Mouse (Mus musculus) embryo, embryonic 11.5 days (tissue): ENCODE measurements at regions not wholly inside any gene's neighbourhood (a gene's known extent, or its start where the extent isn't known, plus 50 kb on each side); places are given as distances from the start of the nearest gene placed in this dataset.
A peak's percentile ranks its signal among the peaks of the same experiment; 100 is the strongest.

Experiments
- DNase-seq: peaks from one replicate; pipeline ENCODE4 v3.0.0-alpha.2; 2012; ENCODE audit warnings: low read depth, low spot score

DNA sequence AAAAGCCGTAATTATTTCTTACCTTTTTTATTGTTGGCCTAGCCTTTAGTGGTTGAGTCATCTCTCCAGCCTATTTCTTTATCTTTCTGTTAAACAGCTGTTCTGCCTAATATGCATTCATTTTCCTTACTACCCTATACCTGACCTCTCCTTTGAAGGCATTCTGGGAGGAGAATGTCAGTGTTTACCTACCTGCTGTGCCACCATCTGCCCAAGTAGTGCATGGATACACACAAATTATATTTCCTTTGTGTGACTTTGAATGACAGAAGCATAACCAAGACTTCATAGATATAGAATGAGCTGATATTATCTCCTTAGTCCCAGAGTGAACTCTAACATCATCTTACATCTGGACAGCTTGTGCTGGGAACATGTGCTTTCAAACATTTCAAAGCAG is 293.5 kb upstream of the Tom1l1 start:
- DNase-seq = no peak

- no peak for DNase-seq
Measured at GRCm38 (mm10) chr11:90978234-90978633, 290.1 kb upstream of the Tom1l1 start.

DNA sequence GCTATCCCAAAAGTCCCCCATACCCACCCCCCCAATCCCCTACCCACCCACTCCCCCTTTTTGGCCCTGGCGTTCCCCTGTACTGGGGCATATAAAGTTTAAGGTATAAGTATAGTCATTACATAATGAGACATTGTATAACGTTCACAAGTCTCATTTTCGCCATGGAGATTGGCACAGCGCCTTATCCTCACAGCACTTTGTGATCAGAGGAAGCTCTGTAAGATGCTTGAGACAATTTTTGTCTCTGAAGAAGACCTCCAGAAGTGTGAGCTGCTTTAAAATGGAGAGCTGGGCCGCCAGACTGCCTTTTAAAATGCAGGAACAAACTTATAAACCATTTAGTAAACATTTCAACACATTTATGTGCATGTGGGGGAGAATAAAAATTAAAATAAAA is 252.9 kb upstream of the Tom1l1 start:
- no peak for DNase-seq

DNA sequence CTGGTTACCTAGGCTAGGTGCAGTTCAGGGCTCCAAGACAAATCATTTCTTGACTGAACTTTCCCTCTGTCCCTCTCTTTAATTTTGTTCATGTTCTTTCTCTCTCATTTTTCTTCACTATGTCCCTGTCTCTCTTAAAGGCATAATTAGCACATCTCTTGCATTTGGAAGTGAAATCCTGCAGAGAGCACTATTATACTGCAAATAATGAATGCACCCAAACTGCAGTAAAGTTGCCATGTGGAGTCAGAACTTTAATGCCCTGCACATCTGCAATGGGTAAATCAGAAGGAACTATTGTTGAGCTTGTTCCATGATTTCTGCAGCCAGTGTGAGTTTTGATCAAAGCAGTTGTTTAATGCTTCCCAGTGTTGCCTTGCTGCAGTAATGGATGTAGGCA is 237.6 kb upstream of the Tom1l1 start:
- DNase-seq = no peak

DNA sequence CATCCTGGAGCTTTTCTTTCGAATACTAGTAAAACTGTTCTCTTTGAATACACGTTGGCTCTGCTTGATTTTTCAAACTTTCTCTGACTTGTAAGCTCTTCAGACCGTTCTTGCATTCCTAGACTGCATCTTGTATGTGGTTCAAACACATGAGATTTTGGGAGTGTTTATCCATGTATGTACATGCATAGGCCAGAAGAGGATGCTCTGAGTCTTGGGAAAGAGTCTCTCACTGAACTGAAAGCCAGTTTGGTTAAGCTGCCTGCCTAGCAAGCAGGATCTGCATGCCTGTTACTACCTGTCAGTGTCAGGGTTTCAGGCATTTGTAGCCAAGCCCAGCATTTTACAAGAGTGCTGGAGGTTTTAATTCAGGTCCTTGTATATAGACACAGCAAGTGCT is 229.6 kb upstream of the Tom1l1 start:
- DNase-seq = no peak

DNA sequence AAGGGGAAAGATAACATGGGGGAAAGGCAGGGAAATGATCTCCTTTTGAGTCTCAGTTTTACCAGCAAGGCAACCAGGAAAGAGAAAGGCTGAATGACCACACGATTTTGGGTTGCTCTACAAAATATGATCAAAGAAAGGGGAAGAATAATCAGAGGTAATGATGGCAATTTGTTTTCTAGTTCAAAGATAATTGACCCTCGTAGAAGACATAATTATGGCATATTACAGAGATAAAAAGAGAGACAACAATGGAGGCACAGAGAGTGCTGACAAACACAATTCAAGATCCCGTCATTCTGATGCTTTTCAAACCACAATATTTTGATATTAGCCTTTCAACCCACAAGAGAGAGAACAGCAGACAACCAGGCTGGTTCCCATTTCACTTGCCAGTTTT is 206.1 kb upstream of the Tom1l1 start:
- DNase-seq = no peak

DNA sequence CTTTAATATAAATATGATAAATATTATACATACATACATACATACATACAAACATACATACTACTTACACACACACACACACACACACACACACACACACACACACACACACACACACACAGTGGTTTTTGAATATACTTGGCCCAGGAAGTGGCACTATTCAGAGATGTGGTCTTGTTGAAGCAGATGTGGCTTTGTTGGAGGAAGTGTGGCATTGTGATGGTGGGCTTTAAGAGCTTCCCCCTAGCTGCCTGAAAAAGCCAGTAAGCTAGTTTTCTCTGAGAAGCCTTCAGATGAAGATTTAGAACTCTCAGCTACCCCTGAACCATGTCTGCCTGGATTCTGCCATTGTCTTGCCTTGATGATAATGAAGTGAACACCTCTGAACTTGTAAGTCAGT is 185.0 kb upstream of the Tom1l1 start:
- DNase-seq = no peak

GRCm38 (mm10) chr11:90871686-90872085 is 183.5 kb upstream of the Tom1l1 start:
- DNase-seq = no peak

- no peak for DNase-seq
Measured at GRCm38 (mm10) chr11:90863981-90864760, 176.0 kb upstream of the Tom1l1 start.

- no peak for DNase-seq
Measured at GRCm38 (mm10) chr11:90855731-90856130, 167.6 kb upstream of the Tom1l1 start.

DNA sequence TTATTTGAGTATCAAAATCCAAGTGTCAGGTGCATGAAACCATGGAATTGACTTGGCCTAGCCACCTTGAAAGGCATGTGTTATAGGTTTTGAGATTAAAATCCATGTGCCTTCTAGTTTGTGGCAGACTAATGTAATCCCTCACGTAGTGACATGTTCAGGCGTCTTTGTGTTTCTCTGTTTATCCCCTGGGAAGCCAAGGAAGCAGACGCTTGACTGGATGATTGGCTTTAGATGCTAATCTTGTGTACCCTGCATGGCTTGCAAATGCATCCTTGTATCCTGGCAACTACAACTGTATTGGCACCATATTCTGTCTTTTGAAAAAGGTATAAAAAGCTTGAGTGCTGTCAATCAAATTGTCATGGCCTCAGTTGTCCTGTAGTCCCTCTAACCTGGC is 167.2 kb upstream of the Tom1l1 start:
- DNase-seq = no peak

DNA sequence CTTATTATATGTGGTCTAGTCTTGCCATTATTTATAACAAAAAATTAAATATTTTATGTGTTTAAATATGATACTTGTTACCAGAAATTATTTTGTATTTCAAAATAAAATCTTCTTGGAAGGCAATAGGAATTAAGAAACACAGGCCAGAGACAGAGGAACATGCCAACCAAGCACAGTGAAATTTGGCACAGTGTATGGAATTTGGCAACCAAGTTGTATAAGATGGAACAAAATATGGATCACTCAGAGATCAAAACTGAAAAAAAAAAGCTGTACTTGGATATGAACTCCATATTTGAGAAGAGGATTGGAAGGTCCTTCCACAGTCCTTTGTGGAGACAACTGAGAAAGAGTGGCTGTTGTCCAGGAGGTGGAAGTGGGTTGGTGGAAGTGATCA is 163.1 kb upstream of the Tom1l1 start:
- DNase-seq = no peak

DNA sequence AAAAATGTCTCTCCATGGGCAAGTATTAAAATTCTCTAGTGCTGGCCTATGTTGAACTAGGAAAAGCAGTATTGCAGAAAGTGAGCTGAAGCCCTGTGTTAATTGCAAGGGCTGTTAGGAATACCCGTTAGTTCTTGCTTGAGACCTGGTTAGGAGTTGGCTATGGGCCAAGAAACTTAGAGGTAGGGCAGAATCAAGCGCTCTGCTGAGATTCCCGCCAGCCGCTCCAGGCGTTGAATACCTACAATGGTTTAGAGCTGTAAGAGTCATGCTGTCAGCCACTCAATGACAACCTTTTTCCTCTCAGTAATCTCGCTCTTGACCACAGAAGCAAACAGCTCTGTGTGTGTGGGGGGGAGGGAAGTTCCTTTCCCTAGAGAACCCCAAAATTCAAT is 156.8 kb upstream of the Tom1l1 start:
- DNase-seq = peak; percentile 22

GRCm38 (mm10) chr11:90844266-90844924 is 156.2 kb upstream of the Tom1l1 start:
- DNase-seq = peak; percentile 11

- no peak for DNase-seq
Measured at GRCm38 (mm10) chr11:90838161-90838560, 150.0 kb upstream of the Tom1l1 start.

GRCm38 (mm10) chr11:90824761-90825160 is 136.6 kb upstream of the Tom1l1 start:
- no peak for DNase-seq

GRCm38 (mm10) chr11:90816727-90817126 is 128.6 kb upstream of the Tom1l1 start:
- no peak for DNase-seq

GRCm38 (mm10) chr11:90814471-90814870 is 126.3 kb upstream of the Tom1l1 start:
- DNase-seq = no peak

GRCm38 (mm10) chr11:90812971-90813370 is 124.8 kb upstream of the Tom1l1 start:
- no peak for DNase-seq

DNA sequence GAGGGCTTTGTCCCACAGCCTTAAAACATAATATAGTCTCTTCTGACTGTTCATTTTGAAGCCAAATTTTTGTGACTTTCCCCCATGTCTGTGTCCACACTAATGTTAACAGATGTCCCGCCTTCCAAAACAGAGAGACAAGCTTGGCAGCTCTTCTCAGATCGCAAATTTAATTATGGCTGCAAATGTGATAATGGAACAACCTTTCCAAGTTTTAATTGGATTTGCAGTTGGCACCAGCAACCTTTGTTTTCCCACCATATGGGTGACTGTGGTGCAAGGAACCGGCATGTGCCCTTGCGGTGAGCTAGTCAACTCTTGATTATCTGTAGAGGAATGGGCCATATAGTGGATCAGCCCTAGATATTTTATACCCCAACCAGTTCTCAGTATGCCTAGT is 124.4 kb upstream of the Tom1l1 start:
- DNase-seq = no peak

DNA sequence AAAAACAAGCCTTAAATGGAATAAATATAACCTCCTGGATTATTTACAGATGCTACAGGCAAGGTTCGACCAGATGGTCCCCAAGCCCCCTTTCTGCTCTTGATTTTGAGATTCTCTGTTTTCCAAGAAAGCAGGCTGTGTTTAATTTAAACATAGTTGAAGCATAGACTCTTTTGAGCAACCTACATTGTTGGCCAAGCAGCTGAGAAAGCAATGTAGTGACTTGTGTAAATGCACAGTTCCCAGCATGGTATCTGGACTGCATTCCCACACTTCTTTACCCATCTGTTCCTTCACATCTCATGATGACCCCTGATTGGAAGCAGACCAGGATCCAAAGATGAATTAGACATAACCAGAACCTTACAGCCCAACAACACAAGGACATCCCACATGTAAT is 120.3 kb upstream of the Tom1l1 start:
- no peak for DNase-seq

GRCm38 (mm10) chr11:90807343-90807742 is 119.2 kb upstream of the Tom1l1 start:
- DNase-seq = no peak

DNA sequence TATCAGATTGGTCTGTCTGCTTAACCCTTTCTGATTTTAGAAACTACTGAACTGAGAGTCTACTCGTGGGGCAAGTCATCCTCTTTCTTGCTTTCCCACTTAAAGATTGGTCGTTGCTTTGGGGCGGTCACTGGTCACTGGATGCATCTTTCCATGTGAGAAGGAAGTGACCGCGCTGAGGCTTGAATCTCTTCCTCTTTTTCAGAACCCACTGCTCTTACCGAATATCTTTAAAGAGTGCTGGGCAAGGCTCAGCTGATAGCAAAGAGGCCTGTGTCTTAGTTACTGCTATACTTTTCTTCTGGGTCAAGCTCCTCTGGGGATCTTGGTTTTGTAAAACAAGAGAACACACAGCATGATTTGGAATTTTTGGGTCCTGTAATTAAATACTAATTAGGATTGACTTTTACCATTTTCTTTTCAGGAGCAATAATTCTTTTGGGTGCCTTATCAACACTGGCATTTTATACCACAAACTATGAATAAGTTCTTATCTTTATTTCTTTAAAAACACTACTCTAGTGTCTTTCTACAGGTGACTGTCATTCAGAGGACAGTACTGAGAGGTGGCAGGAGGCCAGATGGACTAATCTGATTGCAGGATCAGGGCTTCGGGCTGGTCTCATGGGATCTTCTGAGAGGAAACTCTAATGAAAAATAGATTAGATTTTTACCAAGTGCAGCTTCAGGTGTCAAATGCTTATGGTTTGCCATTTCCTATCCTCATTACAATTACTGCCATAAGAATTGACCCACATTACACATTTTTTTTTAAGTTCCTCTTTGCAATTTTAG is 114.6 kb upstream of the Tom1l1 start:
- no peak for DNase-seq
